Mouse (Mus musculus) bone marrow macrophage, adult 2 months (primary cell): ENCODE measurements at regions not wholly inside any gene's neighbourhood (a gene's known extent, or its start where the extent isn't known, plus 50 kb on each side); places are given as distances from the start of the nearest gene placed in this dataset.

Experiments used
- CTCF ChIP-seq: IDR thresholded peaks from 2 replicates; pipeline ENCODE4 v1.5.1; 2012; ENCODE audit warnings: low read depth, mild to moderate bottlenecking, low read length, moderate library complexity
- POLR2A ChIP-seq: IDR thresholded peaks from 2 replicates; pipeline ENCODE4 v1.6.1; 2012; ENCODE audit warnings: mild to moderate bottlenecking, low read depth, low read length, borderline replicate concordance

- no peak for TF ChIP-seq CTCF
- no peak for TF ChIP-seq POLR2A
These were observed 183.2 kb downstream of the Ppargc1a start for GRCm38 (mm10) chr5:51384278-51384677.
